Mouse (Mus musculus) cerebellum, adult 9-11 months (tissue): ENCODE results near the gene Pclo.
"Not testable (repeated sequence)": the region's sequence is repeated elsewhere in the genome, so short reads cannot be mapped to it uniquely, and the experiment has no call there.

Source experiments
- DNase-seq: peaks from one replicate; pipeline ENCODE4 v3.0.0; 2022

The Pclo gene

GRCm38 (mm10) chr5:14691995-14692394, 177.3 kb downstream of the Pclo start:
- no peak for DNase-seq

GRCm38 (mm10) chr5:14696745-14697144, 182.0 kb downstream of the Pclo start:
- no peak for DNase-seq

GRCm38 (mm10) chr5:14700900-14701299, 186.2 kb downstream of the Pclo start:
- no peak for DNase-seq

GRCm38 (mm10) chr5:14705423-14705822, 190.7 kb downstream of the Pclo start:
- DNase-seq, result no peak

GRCm38 (mm10) chr5:14707311-14707710, 192.6 kb downstream of the Pclo start:
- DNase-seq, result no peak

GRCm38 (mm10) chr5:14723576-14723975, 208.9 kb downstream of the Pclo start:
- DNase-seq, result no peak

- DNase-seq, result no peak
These were observed 214.0 kb downstream of the Pclo start for GRCm38 (mm10) chr5:14728676-14729253.

- peak; percentile 94 for DNase-seq
These were observed 236.2 kb downstream of the Pclo start for GRCm38 (mm10) chr5:14750882-14751281.

- DNase-seq, result no peak
These were observed 252.0 kb downstream of the Pclo start for GRCm38 (mm10) chr5:14766686-14767085.

GRCm38 (mm10) chr5:14782362-14783082, 267.8 kb downstream of the Pclo start:
- no peak for DNase-seq

- DNase-seq, result peak; percentile 38
These were observed 279.2 kb downstream of the Pclo start for GRCm38 (mm10) chr5:14793891-14794290.

- peak; percentile 52 for DNase-seq
These were observed 292.4 kb downstream of the Pclo start for GRCm38 (mm10) chr5:14807136-14807535.

- peak; percentile 12 for DNase-seq
These were observed 318.6 kb downstream of the Pclo start for GRCm38 (mm10) chr5:14833165-14833860.

- DNase-seq, result peak; percentile 70
These were observed 319.7 kb downstream of the Pclo start for GRCm38 (mm10) chr5:14834155-14834991.

GRCm38 (mm10) chr5:14853650-14854049, 338.9 kb downstream of the Pclo start:
- no peak for DNase-seq

GRCm38 (mm10) chr5:14885291-14885690, 370.6 kb downstream of the Pclo start:
- not testable (repeated sequence) for DNase-seq

GRCm38 (mm10) chr5:14892242-14892641, 377.5 kb downstream of the Pclo start:
- no peak for DNase-seq

GRCm38 (mm10) chr5:14903539-14903938, 388.8 kb downstream of the Pclo start:
- DNase-seq, result not testable (repeated sequence)
